Mouse (Mus musculus) CH12.LX (cell line): Measurements from ENCODE around the gene Ddx41. TPM values are rescaled to one million over a fixed set of nuclear protein-coding genes. Genes with fewer than 3 reads are reported as not detected.

Source experiments
- DNase-seq: peaks from one replicate; pipeline ENCODE4 v3.0.0-alpha.2; 2013; ENCODE audit errors: extremely low read depth
- H3K27ac ChIP-seq: 2 replicates; pipeline ENCODE4 v1.5.1; 2012; ENCODE audit warnings: low read depth, mild to moderate bottlenecking, control low read depth, moderate library complexity; ENCODE audit not compliant: insufficient read depth
- H3K27me3 ChIP-seq: replicated peaks from 2 replicates; pipeline ENCODE3; 2012; ENCODE audit warnings: inconsistent platforms
- H3K36me3 ChIP-seq, 2 experiments: replicated peaks in 1 of 2; 2 replicates each; pipeline versions ENCODE3 to v1.6.1; 2012; ENCODE audit warnings: inconsistent platforms in 1 of 2, low read length in 1 of 2, mild to moderate bottlenecking in 1 of 2, mixed read lengths in 1 of 2, moderate library complexity in 1 of 2; ENCODE audit not compliant: control insufficient read depth in 1 of 2, insufficient read depth in 1 of 2
- H3K4me1 ChIP-seq, 2 experiments: 2 replicates each; pipeline ENCODE4 v1.6.1; 2012; ENCODE audit warnings: inconsistent platforms in 1 of 2, moderate library complexity in 1 of 2; ENCODE audit not compliant: insufficient read depth in 2 of 2, control insufficient read depth in 1 of 2
- H3K4me2 ChIP-seq: 2 replicates; pipeline ENCODE4 v1.6.1; 2012; ENCODE audit warnings: low read depth, mild to moderate bottlenecking, control low read depth; ENCODE audit not compliant: poor library complexity, insufficient read depth, severe bottlenecking
- H3K4me3 ChIP-seq, 3 experiments: fragments of 150-350 bp in 1 of 3; sonication (generic) in 1 of 3; replicated peaks in 1 of 3; 2 replicates each; pipeline versions ENCODE3 to v1.5.1; 2011 to 2012; ENCODE audit warnings: low read depth in 2 of 3, low read length in 2 of 3, mild to moderate bottlenecking in 2 of 3, moderate library complexity in 2 of 3, control low read depth in 1 of 3, improper control_type of control experiment in 1 of 3, inconsistent platforms in 1 of 3, mixed read lengths in 1 of 3; ENCODE audit not compliant: poor library complexity in 1 of 3
- H3K79me2 ChIP-seq: replicated peaks from 2 replicates; pipeline ENCODE4 v1.6.1; 2012; ENCODE audit warnings: mild to moderate bottlenecking, moderate library complexity; ENCODE audit not compliant: control insufficient read depth, poor library complexity, insufficient read depth, severe bottlenecking; ENCODE audit errors: extremely low read depth
- H3K9ac ChIP-seq: 2 replicates; pipeline ENCODE4 v1.6.1; 2012; ENCODE audit warnings: low read depth, mild to moderate bottlenecking, control low read depth, moderate library complexity; ENCODE audit not compliant: insufficient read depth
- H3K9me3 ChIP-seq: replicated peaks from 2 replicates; pipeline ENCODE3; 2012; ENCODE audit warnings: low read length, inconsistent platforms, mixed read lengths
- BHLHE40 ChIP-seq: IDR thresholded peaks from 2 replicates; pipeline ENCODE4 v1.6.1; 2011; ENCODE audit warnings: mild to moderate bottlenecking, low read depth, low read length, improper control_type of control experiment
- CHD1 ChIP-seq: IDR thresholded peaks from 2 replicates; pipeline ENCODE4 v1.6.1; 2012; ENCODE audit warnings: low read depth, low read length, improper control_type of control experiment, inconsistent platforms
- CHD2 ChIP-seq: IDR thresholded peaks from 2 replicates; pipeline ENCODE4 v1.6.1; 2011; ENCODE audit warnings: low read length, improper control_type of control experiment
- ELF1 ChIP-seq: IDR thresholded peaks from 2 replicates; pipeline ENCODE4 v1.6.1; 2014; ENCODE audit warnings: low read depth, mild to moderate bottlenecking, inconsistent platforms, low read length, improper control_type of control experiment
- EP300 ChIP-seq: IDR thresholded peaks from 2 replicates; pipeline ENCODE4 v1.6.1; 2011; ENCODE audit warnings: low read length, improper control_type of control experiment
- ETS1 ChIP-seq: conservative IDR thresholded peaks from 2 replicates; pipeline ENCODE4 v1.6.1; 2012; ENCODE audit warnings: low read depth, mild to moderate bottlenecking, inconsistent platforms, low read length, improper control_type of control experiment, moderate library complexity
- GABPA ChIP-seq: IDR thresholded peaks from 2 replicates; pipeline ENCODE4 v1.6.1; 2012; ENCODE audit warnings: low read depth, low read length, improper control_type of control experiment, inconsistent platforms; ENCODE audit not compliant: insufficient replicate concordance
- HCFC1 ChIP-seq: IDR thresholded peaks from 2 replicates; pipeline ENCODE4 v1.6.1; 2012; ENCODE audit warnings: low read depth, mild to moderate bottlenecking, inconsistent platforms, low read length, improper control_type of control experiment
- IRF4 ChIP-seq: IDR thresholded peaks from 2 replicates; pipeline ENCODE4 v1.6.1; 2014; ENCODE audit warnings: low read depth, mild to moderate bottlenecking, inconsistent platforms, low read length, improper control_type of control experiment
- KAT2A ChIP-seq: IDR thresholded peaks from 2 replicates; pipeline ENCODE4 v1.6.1; 2012; ENCODE audit warnings: low read length, improper control_type of control experiment, inconsistent platforms; ENCODE audit not compliant: insufficient replicate concordance
- MAFK ChIP-seq: IDR thresholded peaks from 2 replicates; pipeline ENCODE4 v1.6.1; 2011; ENCODE audit warnings: low read length, improper control_type of control experiment; ENCODE audit not compliant: insufficient replicate concordance
- MAX ChIP-seq: IDR thresholded peaks from 2 replicates; pipeline ENCODE4 v1.6.1; 2011; ENCODE audit warnings: low read length, improper control_type of control experiment
- MAZ ChIP-seq: IDR thresholded peaks from 2 replicates; pipeline ENCODE4 v1.6.1; 2012; ENCODE audit warnings: low read depth, mild to moderate bottlenecking, inconsistent platforms, low read length, improper control_type of control experiment, moderate library complexity
- MEF2A ChIP-seq: IDR thresholded peaks from 2 replicates; pipeline ENCODE4 v1.6.1; 2014; ENCODE audit warnings: low read depth, mild to moderate bottlenecking, inconsistent platforms, low read length, improper control_type of control experiment, borderline replicate concordance
- MXI1 ChIP-seq: IDR thresholded peaks from 2 replicates; pipeline ENCODE4 v1.6.1; 2011; ENCODE audit warnings: mild to moderate bottlenecking, low read depth, low read length, improper control_type of control experiment
- NELFE ChIP-seq: IDR thresholded peaks from 2 replicates; pipeline ENCODE4 v1.6.1; 2011; ENCODE audit warnings: low read depth, low read length, improper control_type of control experiment
- NRF1 ChIP-seq: IDR thresholded peaks from 2 replicates; pipeline ENCODE4 v1.6.1; 2014; ENCODE audit warnings: low read depth, mild to moderate bottlenecking, inconsistent platforms, low read length, improper control_type of control experiment, moderate library complexity
- PAX5 ChIP-seq: IDR thresholded peaks from 2 replicates; pipeline ENCODE4 v1.6.1; 2012; ENCODE audit warnings: low read length, inconsistent platforms, mixed read lengths
- POLR2A ChIP-seq: IDR thresholded peaks from 2 replicates; pipeline ENCODE4 v1.6.1; 2011; ENCODE audit warnings: low read depth, mild to moderate bottlenecking, improper control_type of control experiment, low read length
- RAD21 ChIP-seq: IDR thresholded peaks from 2 replicates; pipeline ENCODE4 v1.6.1; 2011; ENCODE audit warnings: low read depth, mild to moderate bottlenecking, low read length, improper control_type of control experiment, moderate library complexity
- SIN3A ChIP-seq: IDR thresholded peaks from 2 replicates; pipeline ENCODE4 v1.6.1; 2012; ENCODE audit warnings: low read length, improper control_type of control experiment, inconsistent platforms
- SMC3 ChIP-seq: IDR thresholded peaks from 2 replicates; pipeline ENCODE4 v1.6.1; 2011; ENCODE audit warnings: low read depth, low read length, improper control_type of control experiment
- TBP ChIP-seq: conservative IDR thresholded peaks from 2 replicates; pipeline ENCODE4 v1.6.1; 2011; ENCODE audit warnings: low read depth, low read length, improper control_type of control experiment
- TCF12 ChIP-seq: IDR thresholded peaks from 2 replicates; pipeline ENCODE4 v1.6.1; 2014; ENCODE audit warnings: low read depth, mild to moderate bottlenecking, inconsistent platforms, low read length, improper control_type of control experiment
- USF1 ChIP-seq: IDR thresholded peaks from 2 replicates; pipeline ENCODE4 v1.6.1; 2014; ENCODE audit warnings: low read depth, mild to moderate bottlenecking, inconsistent platforms, low read length, improper control_type of control experiment
- USF2 ChIP-seq: conservative IDR thresholded peaks from 2 replicates; pipeline ENCODE4 v1.6.1; 2011; ENCODE audit warnings: low read depth, low read length, improper control_type of control experiment
- ZC3H11A ChIP-seq: IDR thresholded peaks from 2 replicates; pipeline ENCODE4 v1.6.1; 2012; ENCODE audit warnings: low read depth, mild to moderate bottlenecking, inconsistent platforms, low read length, improper control_type of control experiment
- ZKSCAN1 ChIP-seq: IDR thresholded peaks from 2 replicates; pipeline ENCODE4 v1.6.1; 2012; ENCODE audit warnings: low read depth, inconsistent platforms, low read length, improper control_type of control experiment, borderline replicate concordance
- ZMIZ1 ChIP-seq: IDR thresholded peaks from 2 replicates; pipeline ENCODE4 v1.6.1; 2012; ENCODE audit warnings: low read depth, mild to moderate bottlenecking, inconsistent platforms, low read length, improper control_type of control experiment
- ZNF384 ChIP-seq: IDR thresholded peaks from 2 replicates; pipeline ENCODE4 v1.6.1; 2012; ENCODE audit warnings: low read depth, low read length, improper control_type of control experiment, inconsistent platforms
- dilution Hi-C: fragments of 300-500 bp; cut with MboI; formaldehyde crosslinking; loops from 2 replicates; pipeline ENCODE4 v1.14.3; 2020; ENCODE audit warnings: low sequenced_read_pairs; ENCODE audit not compliant: extremely low pct_unique_long_range_greater_than_20kb, extremely low pct_ligation_motif_present
- in situ Hi-C: fragments of 300-500 bp; cut with MboI; formaldehyde crosslinking; loops from 3 replicates; pipeline ENCODE4 v1.14.3; 2019; ENCODE audit warnings: low sequenced_read_pairs, low pct_ligation_motif_present, low pct_unique_long_range_greater_than_20kb, mixed read lengths
- polyA plus RNA-seq: library from polyadenylated mRNA; unstranded; fragments of >175 nt; gene quantifications from 2 replicates; pipeline ENCODE4 v1.2.1, GENCODE M21; 2012; ENCODE audit warnings: low read depth; ENCODE audit not compliant: insufficient read length
- total RNA-seq, 2 experiments: library from RNA; depleted of rRNA; stranded (reverse); fragments of 300-350 nt in 1 of 2; fragments of >200 nt in 1 of 2; gene quantifications; 2 replicates each; pipeline ENCODE4 v1.2.3; 2012 to 2014

The Ddx41 gene
- total and polyA plus RNA-seq, 3 experiments: 56.6 to 107 (median 95.3) TPM

- Histone ChIP-seq H3K9ac (peak overlapping the region; percentile 69; the same call in 1 of the 2 replicates), H3K4me3 (peak overlapping the region; percentile 79 to 95 (median 89)), H3K36me3 (peaks cover 66 to 79% of the 10 kb centered on the region in 2 experiments)
These were observed 1.3 kb downstream of the Ddx41 start for GRCm38 (mm10) chr13:55535191-55535590.

GRCm38 (mm10) chr13:55529198-55529915 is 7.1 kb downstream of the Ddx41 start, which contains the start of gene Dok3:
Dok3 (minus strand) TSS chr13:55529296.
- H3K9me3 ChIP-seq: no peaks in the 10 kb centered on the region
- dilution Hi-C loops: no loop called here
- peak within 1 kb of the TSS; percentile 85 for H3K4me2 ChIP-seq
- peak within 1 kb of the TSS; percentile 94 for H3K9ac ChIP-seq
- H3K27me3 ChIP-seq: no peaks in the 10 kb centered on the region
- peaks cover 2% of the 10 kb centered on the region; the same call in 1 of the 2 replicates for H3K79me2 ChIP-seq
- peaks cover 66 to 67% of the 10 kb centered on the region in 2 experiments for H3K36me3 ChIP-seq
- in situ Hi-C loops: no loop called here
- peak within 1 kb of the TSS; percentile 60 to 84 (median 80) for H3K4me3 ChIP-seq
- DNase-seq: peak; percentile 92
- H3K27ac ChIP-seq: peak within 1 kb of the TSS; percentile 99
- H3K4me1 ChIP-seq: peaks cover 36 to 67% of the 10 kb centered on the region in 2 experiments
- peak; percentile 54; the same call in 1 of the 2 replicates for TF ChIP-seq MXI1
- peak; percentile 43; the same call in 1 of the 2 replicates for TF ChIP-seq POLR2A
- TF ChIP-seq CHD1: no peak
- TF ChIP-seq MAZ: peak; percentile 84; the same call in 1 of the 2 replicates
- no peak for TF ChIP-seq IRF4
- no peak for TF ChIP-seq ZKSCAN1
- no peak for TF ChIP-seq PAX5
- peak; percentile 81 for TF ChIP-seq USF1
- peak; percentile 40 for TF ChIP-seq USF2
- TF ChIP-seq MEF2A: peak; percentile 76
- peak; percentile 59; the same call in 1 of the 2 replicates for TF ChIP-seq CHD2
- TF ChIP-seq NELFE: peak; percentile 65
- TF ChIP-seq ZNF384: no peak; the same call in 1 of the 2 replicates
- peak; percentile 17; the same call in 1 of the 2 replicates for TF ChIP-seq HCFC1
- 0 out of 2 replicates have a peak, but pooled peaks have one; percentile 31 for TF ChIP-seq ZMIZ1
- TF ChIP-seq MAFK: peak; percentile 98
- TF ChIP-seq TBP: peak; percentile 58; the same call in 1 of the 2 replicates
- 0 out of 2 replicates have a peak, but pooled peaks have one; percentile 55 for TF ChIP-seq KAT2A
- peak; percentile 20; the same call in 1 of the 2 replicates for TF ChIP-seq NRF1
- peak; percentile 15; the same call in 1 of the 2 replicates for TF ChIP-seq SMC3
- TF ChIP-seq ZC3H11A: no peak
- peak; percentile 91 for TF ChIP-seq TCF12
- TF ChIP-seq GABPA: no peak
- TF ChIP-seq BHLHE40: peak; percentile 87
- TF ChIP-seq EP300: peak; percentile 82
- peak; percentile 75; the same call in 1 of the 2 replicates for TF ChIP-seq MAX
- TF ChIP-seq RAD21: no peak
- peak; percentile 47 for TF ChIP-seq ELF1

More at GRCm38 (mm10) chr13:55535191-55535590, 1.3 kb downstream of the Ddx41 start:
- Histone ChIP-seq H3K79me2 (peaks cover 14% of the 10 kb centered on the region), H3K9me3 (no peaks in the 10 kb centered on the region), H3K27me3 (no peaks in the 10 kb centered on the region), H3K4me1 (peaks cover 17 to 43% of the 10 kb centered on the region in 2 experiments), H3K4me2 (peak overlapping the region; percentile 86), H3K27ac (no peak overlapping the region)
- DNase-seq: no peak
- in situ Hi-C loops: no loop called here
- dilution Hi-C loops: no loop called here
- TF ChIP-seq SIN3A (no peak), ZKSCAN1 (no peak), USF1 (no peak), TCF12 (no peak), ETS1 (no peak), USF2 (no peak)
